Mouse (Mus musculus): Measurements from ENCODE around the gene Cphx1. TPM values are rescaled to one million over a fixed set of nuclear protein-coding genes. Genes with fewer than 3 reads are reported as not detected.
"Not testable (repeated sequence)": the region's sequence is repeated elsewhere in the genome, so short reads cannot be mapped to it uniquely, and the experiment has no call there.

The Cphx1 gene
- polyA plus RNA-seq (2016; fragmentation: Nextera tagmentation; extraction: Ambion mirVana): not detected in 2 replicates

- H3K9ac ChIP-seq; H3K4me2 ChIP-seq; H3K27me3 ChIP-seq (replicated peaks); H3K4me3 ChIP-seq; H3K27ac ChIP-seq; H3K36me3 ChIP-seq; ATAC-seq; H3K4me1 ChIP-seq; H3K9me3 ChIP-seq (replicated peaks): not testable (repeated sequence)
- WGBS (ENCODE audit: insufficient replicate concordance): no CpG with 5 or more reads among the region's 8 CpGs
Observed at GRCm38 (mm10) chr14:25938004-25938403, at the start of gene Cphx1. Gene Cphx1, plus strand, starts transcription at chr14:25938304.

DNA sequence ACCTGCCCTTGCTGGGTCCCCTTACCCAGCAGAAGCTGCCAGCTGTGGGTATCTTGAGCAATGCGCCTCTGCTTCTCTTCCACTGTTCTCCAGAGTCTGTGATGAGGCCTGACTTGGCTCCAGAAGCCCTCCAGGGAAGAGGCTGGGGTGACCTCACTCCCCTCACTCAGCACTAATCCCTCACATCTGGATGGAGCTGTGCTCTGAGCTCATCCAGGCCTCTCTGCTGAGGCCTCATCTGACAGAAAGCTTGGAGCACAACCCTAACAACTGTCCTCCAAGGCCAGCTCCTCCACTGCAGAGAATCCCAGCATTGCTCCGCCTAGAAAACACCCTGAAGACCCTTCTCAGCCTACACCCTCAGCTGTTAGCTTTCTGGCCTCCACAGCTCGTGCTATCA is 43.5 kb upstream of the Cphx1 start:
- ATAC-seq: not testable (repeated sequence)

GRCm38 (mm10) chr14:25895686-25896085 is 42.4 kb upstream of the Cphx1 start:
- not testable (repeated sequence) for H3K27ac ChIP-seq; H3K36me3 ChIP-seq; H3K9ac ChIP-seq; H3K4me1 ChIP-seq; H3K4me3 ChIP-seq; H3K27me3 ChIP-seq (replicated peaks); H3K9me3 ChIP-seq (replicated peaks); ATAC-seq; H3K4me2 ChIP-seq
- no CpG with 5 or more reads among the region's 7 CpGs for WGBS (ENCODE audit: insufficient replicate concordance)

More for the DNA sequence above, 43.5 kb upstream of the Cphx1 start:
- H3K4me2 ChIP-seq; H3K9me3 ChIP-seq (replicated peaks); H3K4me1 ChIP-seq; H3K4me3 ChIP-seq; H3K27me3 ChIP-seq (replicated peaks); H3K9ac ChIP-seq; H3K36me3 ChIP-seq; H3K27ac ChIP-seq: not testable (repeated sequence)
- no CpG with 5 or more reads among the region's 3 CpGs for WGBS (ENCODE audit: insufficient replicate concordance)

DNA sequence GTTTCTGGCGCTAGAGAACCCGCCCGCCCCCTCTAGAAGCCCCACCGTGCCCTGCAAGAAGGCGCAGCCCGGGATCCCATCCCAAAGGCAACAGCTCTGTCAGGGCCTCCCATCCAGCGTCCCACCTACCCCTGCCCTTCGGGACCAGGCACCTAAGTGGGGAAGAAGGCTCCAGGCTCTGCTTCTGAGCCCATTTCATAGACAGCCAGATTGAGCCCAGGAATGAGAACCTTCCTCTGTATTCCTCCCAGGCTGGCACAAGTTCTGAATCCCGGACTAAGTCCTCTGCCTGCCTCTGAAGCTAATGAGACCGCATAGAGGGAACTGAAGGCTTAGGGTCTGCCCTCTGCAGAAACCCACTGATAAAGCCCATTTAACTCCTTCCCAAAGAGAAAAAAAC is 35.1 kb upstream of the Cphx1 start, which contains the start of gene Plac9a:
Gene Plac9a, minus strand, starts transcription at position 101 of the 400 bp plus-strand sequence.
- no CpG with 5 or more reads among the region's 10 CpGs for WGBS (ENCODE audit: insufficient replicate concordance)
- H3K4me2 ChIP-seq; H3K36me3 ChIP-seq; H3K9ac ChIP-seq; H3K9me3 ChIP-seq (replicated peaks); ATAC-seq; H3K4me1 ChIP-seq; H3K27ac ChIP-seq; H3K4me3 ChIP-seq; H3K27me3 ChIP-seq (replicated peaks): not testable (repeated sequence)

GRCm38 (mm10) chr14:25905243-25905642 is 32.9 kb upstream of the Cphx1 start:
- WGBS (ENCODE audit: insufficient replicate concordance): 50% methylated on average over 1 of the region's 5 CpGs
- H3K4me2 ChIP-seq; H3K27me3 ChIP-seq (replicated peaks); H3K9ac ChIP-seq; H3K36me3 ChIP-seq; H3K9me3 ChIP-seq (replicated peaks); H3K4me3 ChIP-seq; H3K27ac ChIP-seq; H3K4me1 ChIP-seq; ATAC-seq: not testable (repeated sequence)

- not testable (repeated sequence) for H3K4me3 ChIP-seq; H3K9me3 ChIP-seq (replicated peaks); H3K4me2 ChIP-seq; H3K9ac ChIP-seq; H3K27ac ChIP-seq; ATAC-seq; H3K36me3 ChIP-seq; H3K27me3 ChIP-seq (replicated peaks); H3K4me1 ChIP-seq
- no CpG with 5 or more reads among the region's 9 CpGs for WGBS (ENCODE audit: insufficient replicate concordance)
Observed at GRCm38 (mm10) chr14:25907272-25907671, 30.8 kb upstream of the Cphx1 start.

DNA sequence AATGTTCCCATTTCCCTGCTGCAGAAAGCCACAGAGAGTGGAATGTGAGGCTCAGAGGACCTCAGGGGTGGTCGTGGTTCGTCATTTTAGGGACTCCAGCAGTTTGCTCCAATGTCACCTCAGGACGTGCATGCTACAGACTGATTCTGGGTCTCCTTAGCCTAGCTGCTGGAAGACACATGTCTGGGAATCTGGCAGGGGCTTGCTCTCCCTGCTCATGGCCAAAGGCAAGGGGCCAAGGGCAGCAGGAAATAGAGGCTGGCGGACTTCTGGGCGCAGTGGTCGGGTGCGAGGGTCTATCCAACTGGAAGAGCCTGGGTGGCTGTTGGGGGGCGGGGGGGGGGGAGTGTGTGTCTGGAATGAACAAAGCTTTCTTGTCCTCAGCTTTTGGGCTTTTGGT is 29.1 kb upstream of the Cphx1 start:
- not testable (repeated sequence) for H3K27ac ChIP-seq; H3K4me3 ChIP-seq; H3K9me3 ChIP-seq (replicated peaks); H3K36me3 ChIP-seq; H3K4me2 ChIP-seq; ATAC-seq; H3K4me1 ChIP-seq; H3K9ac ChIP-seq; H3K27me3 ChIP-seq (replicated peaks)
- no CpG with 5 or more reads among the region's 8 CpGs for WGBS (ENCODE audit: insufficient replicate concordance)

- H3K9me3 ChIP-seq (replicated peaks); H3K9ac ChIP-seq; H3K27ac ChIP-seq: not testable (repeated sequence)
Observed at GRCm38 (mm10) chr14:25918427-25919170, 19.5 kb upstream of the Cphx1 start.

GRCm38 (mm10) chr14:25926814-25927561 is 11.1 kb upstream of the Cphx1 start:
- H3K36me3 ChIP-seq; H3K27me3 ChIP-seq (replicated peaks); H3K4me2 ChIP-seq; H3K4me3 ChIP-seq; H3K4me1 ChIP-seq; H3K27ac ChIP-seq; H3K9me3 ChIP-seq (replicated peaks); H3K9ac ChIP-seq: not testable (repeated sequence)
- peak; percentile 71 for ATAC-seq
- no CpG with 5 or more reads among the region's 44 CpGs for WGBS (ENCODE audit: insufficient replicate concordance)

More at GRCm38 (mm10) chr14:25918427-25919170, 19.5 kb upstream of the Cphx1 start:
- not testable (repeated sequence) for H3K36me3 ChIP-seq; ATAC-seq; H3K4me1 ChIP-seq; H3K27me3 ChIP-seq (replicated peaks); H3K4me3 ChIP-seq; H3K4me2 ChIP-seq
- no CpG with 5 or more reads among the region's 5 CpGs for WGBS (ENCODE audit: insufficient replicate concordance)

DNA sequence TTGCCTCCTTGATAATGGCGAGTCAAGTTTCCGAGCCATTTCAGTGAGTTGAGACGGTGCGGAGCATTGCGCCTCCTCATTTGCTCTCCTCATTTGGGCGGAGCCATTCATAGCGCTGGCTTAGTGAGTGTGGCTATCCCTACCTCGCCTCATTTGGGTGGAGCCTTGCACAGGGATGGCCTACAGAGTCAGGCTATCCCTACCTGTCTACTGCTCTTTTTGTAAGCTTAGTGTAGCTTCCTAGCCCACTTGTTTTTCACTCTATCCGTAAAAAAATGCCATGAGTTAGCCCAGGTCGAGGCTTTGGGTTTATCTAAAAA is 10.6 kb upstream of the Cphx1 start, which contains the start of gene Tmem254a:
Gene Tmem254a, minus strand, starts transcription at position 111 of the 320 bp plus-strand sequence.
- no CpG with 5 or more reads among the region's 10 CpGs for WGBS (ENCODE audit: insufficient replicate concordance)
- not testable (repeated sequence) for H3K4me1 ChIP-seq; H3K9me3 ChIP-seq (replicated peaks); H3K4me2 ChIP-seq; H3K4me3 ChIP-seq; H3K9ac ChIP-seq; H3K27me3 ChIP-seq (replicated peaks); H3K36me3 ChIP-seq; H3K27ac ChIP-seq
- peak; percentile 82 for ATAC-seq

DNA sequence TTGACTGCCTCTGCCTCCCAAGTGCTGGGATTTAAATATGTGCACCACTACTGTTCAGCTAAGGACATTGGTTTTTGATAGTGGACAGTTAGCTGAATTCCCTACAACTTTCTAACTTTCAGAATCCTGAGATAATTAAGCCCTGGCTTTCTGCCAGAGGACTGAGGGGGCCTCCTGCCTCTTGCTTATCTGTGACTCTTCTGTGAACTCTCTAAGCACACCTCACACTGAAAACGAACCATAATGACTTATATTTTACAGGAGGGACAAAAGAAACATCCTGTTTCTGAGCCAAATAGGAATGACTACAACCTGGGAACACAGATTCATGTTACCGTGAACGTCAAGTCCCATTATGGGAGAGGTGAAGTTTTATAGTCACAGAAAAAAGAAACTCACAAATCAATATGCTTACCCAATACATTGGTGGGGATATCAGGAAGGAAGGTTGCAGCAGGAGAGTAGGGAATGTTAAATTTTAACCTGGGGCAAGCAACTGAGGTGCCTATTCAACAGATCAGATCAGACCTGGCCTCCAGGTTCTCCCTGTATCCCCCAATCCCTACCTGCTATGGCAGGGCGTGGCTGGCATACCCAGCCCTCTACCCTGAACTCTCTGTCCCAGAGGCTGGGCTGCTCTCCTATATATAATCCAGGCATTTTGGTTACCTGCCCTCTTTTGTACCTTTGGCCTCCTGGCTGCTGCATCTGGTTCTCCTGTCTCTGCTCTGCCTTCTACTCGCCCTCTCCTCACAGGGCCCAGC is 1.1 kb upstream of the Cphx1 start:
- not testable (repeated sequence) for H3K27me3 ChIP-seq (replicated peaks); H3K4me1 ChIP-seq; H3K36me3 ChIP-seq; H3K27ac ChIP-seq; H3K4me2 ChIP-seq; H3K4me3 ChIP-seq; H3K9me3 ChIP-seq (replicated peaks); H3K9ac ChIP-seq
- ATAC-seq: peak; percentile 44; the same call in 1 of the 2 replicates
- WGBS (ENCODE audit: insufficient replicate concordance): no CpG with 5 or more reads among the region's 5 CpGs

GRCm38 (mm10) chr14:25957861-25958260 is 19.8 kb downstream of the Cphx1 start:
- not testable (repeated sequence) for H3K36me3 ChIP-seq
- WGBS (ENCODE audit: insufficient replicate concordance): no CpG with 5 or more reads among the region's 3 CpGs

More at GRCm38 (mm10) chr14:25957861-25958260, 19.8 kb downstream of the Cphx1 start:
- not testable (repeated sequence) for H3K9ac ChIP-seq; H3K9me3 ChIP-seq (replicated peaks); H3K4me3 ChIP-seq; ATAC-seq; H3K4me1 ChIP-seq; H3K27me3 ChIP-seq (replicated peaks); H3K27ac ChIP-seq; H3K4me2 ChIP-seq
